In genomic region chr16:56027854-56028629, GRCm38 (mm10) we compare ENCODE assay signal across 8 mouse cellular contexts. TPM values are rescaled to one million over a fixed set of nuclear protein-coding genes. Genes with fewer than 3 reads are reported as not detected.
DNase-seq lines count a peak whose midpoint lies in the region; ATAC-seq lines count a peak whose summit lies in the region.

No protein-coding gene starts in this region.

- H3K27ac ChIP-seq in heart, embryonic 15.5 days = no peak overlapping the region
- no peak overlapping the region for H3K27ac ChIP-seq in brown adipose tissue, adult 24 weeks (replicated peaks; ENCODE audit: low read depth, low read length)
- peak overlapping the region; percentile 93; the same call in 1 of the 2 replicates for H3K27ac ChIP-seq in hindbrain, embryonic 15.5 days (replicated peaks)
- no peak overlapping the region for H3K27ac ChIP-seq in midbrain, embryonic 13.5 days

- no peak for DNase-seq in heart, postnatal 36 days
- DNase-seq in thymus, adult 18-20 months = no peak
- no peak for DNase-seq in cerebellum, adult 11 months
- DNase-seq in gastrocnemius, postnatal 14 days = no peak

- intact Hi-C loops in heart, postnatal 36 days (cut with DNase I) = loop anchor here (2.0 to 5.0 kb wide), 2 partner anchors 53 to 104 kb away; no protein-coding TSS in a partner anchor
- intact Hi-C loops in gastrocnemius, postnatal 14 days (cut with DNase I; ENCODE audit: low total_unique reads) = no loop called here

- peak overlapping the region; percentile 96 for H3K9ac ChIP-seq in heart, embryonic 15.5 days
- peak overlapping the region; percentile 94 for H3K9ac ChIP-seq in hindbrain, embryonic 15.5 days
- H3K9ac ChIP-seq in midbrain, embryonic 13.5 days (replicated peaks) = peak overlapping the region; percentile 96

- peak overlapping the region; percentile 80 for H3K4me2 ChIP-seq in heart, embryonic 15.5 days
- peak overlapping the region; percentile 77 for H3K4me2 ChIP-seq in hindbrain, embryonic 15.5 days
- peak overlapping the region; percentile 72 for H3K4me2 ChIP-seq in midbrain, embryonic 13.5 days (replicated peaks)

- WGBS in heart, embryonic 15.5 days = 34% methylated on average over 12 of the region's 12 CpGs
- 53% methylated on average over 12 of the region's 12 CpGs for WGBS in hindbrain, embryonic 15.5 days
- 51% methylated on average over 12 of the region's 12 CpGs for WGBS in midbrain, embryonic 13.5 days

- ATAC-seq in heart, embryonic 15.5 days (replicated peaks; ENCODE audit: insufficient number of reproducible peaks, insufficient read depth, low FRiP score, low read depth) = no peak
- no peak for ATAC-seq in hindbrain, embryonic 15.5 days (ENCODE audit: low FRiP score, low read depth)
- ATAC-seq in midbrain, embryonic 13.5 days = no peak

- H3K36me3 ChIP-seq in heart, embryonic 15.5 days = peaks cover 18% of the 10 kb centered on the region
- H3K36me3 ChIP-seq in hindbrain, embryonic 15.5 days = peaks cover 15% of the 10 kb centered on the region
- peaks cover 31% of the 10 kb centered on the region for H3K36me3 ChIP-seq in midbrain, embryonic 13.5 days

- peak overlapping the region; percentile 95 for H3K4me3 ChIP-seq in heart, embryonic 15.5 days
- H3K4me3 ChIP-seq in brown adipose tissue, adult 24 weeks (ENCODE audit: insufficient read depth, low read depth, low read length) = peak overlapping the region; percentile 93; the same call in 1 of the 2 replicates
- H3K4me3 ChIP-seq in hindbrain, embryonic 15.5 days = peak overlapping the region; percentile 95
- peak overlapping the region; percentile 86 for H3K4me3 ChIP-seq in midbrain, embryonic 13.5 days (replicated peaks)

- no peaks in the 10 kb centered on the region for H3K9me3 ChIP-seq in heart, embryonic 15.5 days (replicated peaks)
- no peaks in the 10 kb centered on the region for H3K9me3 ChIP-seq in hindbrain, embryonic 15.5 days
- no peaks in the 10 kb centered on the region for H3K9me3 ChIP-seq in midbrain, embryonic 13.5 days

- H3K4me1 ChIP-seq in heart, embryonic 15.5 days (replicated peaks) = peaks cover 23% of the 10 kb centered on the region
- peaks cover 4% of the 10 kb centered on the region for H3K4me1 ChIP-seq in brown adipose tissue, adult 24 weeks (ENCODE audit: control insufficient read depth, insufficient read depth, insufficient read length, low read length)
- peaks cover 25% of the 10 kb centered on the region for H3K4me1 ChIP-seq in hindbrain, embryonic 15.5 days (replicated peaks)
- peaks cover 38% of the 10 kb centered on the region for H3K4me1 ChIP-seq in midbrain, embryonic 13.5 days (replicated peaks)

- H3K27me3 ChIP-seq in heart, embryonic 15.5 days = no peaks in the 10 kb centered on the region
- no peaks in the 10 kb centered on the region for H3K27me3 ChIP-seq in hindbrain, embryonic 15.5 days
- no peaks in the 10 kb centered on the region for H3K27me3 ChIP-seq in midbrain, embryonic 13.5 days

RNA-seq across cellular contexts. Expression of gene Pcnp, which starts 1.5 kb away (rescaled TPM):
- 140 and 148 TPM in 2 replicates for polyA plus RNA-seq in heart, embryonic 15.5 days (2015; fragmentation: Nextera tagmentation; extraction: Ambion mirVana)
- total RNA-seq in heart, postnatal 36 days (2021) = 10 to 100 TPM; 50.8 to 52.1 TPM
- 76.0 and 80.9 TPM in 2 replicates for polyA plus RNA-seq in brown adipose tissue, adult 24 weeks (2012; ENCODE audit: insufficient read depth, insufficient read length, missing spikeins)
- polyA plus RNA-seq in hindbrain, embryonic 15.5 days (2015; fragmentation: Nextera tagmentation; extraction: Ambion mirVana) = 193 and 199 TPM in 2 replicates
- 259 and 279 TPM in 2 replicates for polyA plus RNA-seq in midbrain, embryonic 13.5 days (2015; fragmentation: Nextera tagmentation; extraction: Ambion mirVana)
- total RNA-seq in gastrocnemius, postnatal 14 days (2021) = 10 to 100 TPM; 41.6 to 42.7 TPM

RNA-seq across cellular contexts. Expression of gene Trmt10c, which starts 9.6 kb away (rescaled TPM):
- polyA plus RNA-seq in heart, embryonic 15.5 days (2015; fragmentation: Nextera tagmentation; extraction: Ambion mirVana) = 17.2 and 20.0 TPM in 2 replicates
- 10 to 100 TPM; 10.4 to 13.1 TPM for total RNA-seq in heart, postnatal 36 days (2021)
- 24.5 and 25.4 TPM in 2 replicates for polyA plus RNA-seq in brown adipose tissue, adult 24 weeks (2012; ENCODE audit: insufficient read depth, insufficient read length, missing spikeins)
- polyA plus RNA-seq in hindbrain, embryonic 15.5 days (2015; fragmentation: Nextera tagmentation; extraction: Ambion mirVana) = 17.7 and 18.0 TPM in 2 replicates
- 23.2 and 23.8 TPM in 2 replicates for polyA plus RNA-seq in midbrain, embryonic 13.5 days (2015; fragmentation: Nextera tagmentation; extraction: Ambion mirVana)
- total RNA-seq in gastrocnemius, postnatal 14 days (2021) = 1 to 10 TPM; 8.8 to 9.4 TPM

RNA-seq across cellular contexts. Expression of gene Senp7, which starts 20.1 kb away (rescaled TPM):
- 17.2 and 18.6 TPM in 2 replicates for polyA plus RNA-seq in heart, embryonic 15.5 days (2015; fragmentation: Nextera tagmentation; extraction: Ambion mirVana)
- 10 to 100 TPM; 14.4 to 16.0 TPM for total RNA-seq in heart, postnatal 36 days (2021)
- polyA plus RNA-seq in brown adipose tissue, adult 24 weeks (2012; ENCODE audit: insufficient read depth, insufficient read length, missing spikeins) = 12.2 and 13.9 TPM in 2 replicates
- polyA plus RNA-seq in hindbrain, embryonic 15.5 days (2015; fragmentation: Nextera tagmentation; extraction: Ambion mirVana) = 45.5 and 50.4 TPM in 2 replicates
- 65.1 and 73.7 TPM in 2 replicates for polyA plus RNA-seq in midbrain, embryonic 13.5 days (2015; fragmentation: Nextera tagmentation; extraction: Ambion mirVana)
- 10 to 100 TPM; 13.5 to 13.7 TPM for total RNA-seq in gastrocnemius, postnatal 14 days (2021)

RNA-seq across cellular contexts. Expression of gene Zbtb11, which starts 54.4 kb away (rescaled TPM):
- 10.3 and 12.5 TPM in 2 replicates for polyA plus RNA-seq in heart, embryonic 15.5 days (2015; fragmentation: Nextera tagmentation; extraction: Ambion mirVana)
- total RNA-seq in heart, postnatal 36 days (2021) = 10 to 100 TPM; 10.5 to 11.2 TPM
- 6.5 and 7.2 TPM in 2 replicates for polyA plus RNA-seq in brown adipose tissue, adult 24 weeks (2012; ENCODE audit: insufficient read depth, insufficient read length, missing spikeins)
- 22.1 and 23.3 TPM in 2 replicates for polyA plus RNA-seq in hindbrain, embryonic 15.5 days (2015; fragmentation: Nextera tagmentation; extraction: Ambion mirVana)
- 21.2 and 21.4 TPM in 2 replicates for polyA plus RNA-seq in midbrain, embryonic 13.5 days (2015; fragmentation: Nextera tagmentation; extraction: Ambion mirVana)
- total RNA-seq in gastrocnemius, postnatal 14 days (2021) = 1 to 10 TPM; 6.2 to 7.2 TPM
